Mouse (Mus musculus) megakaryocyte, embryonic 14.5 days (primary cell): ENCODE results near the gene Magi2. TPM values are rescaled to one million over a fixed set of nuclear protein-coding genes. Genes with fewer than 3 reads are reported as not detected.

Experiments
- H3K27me3 ChIP-seq: replicated peaks from 2 replicates; pipeline ENCODE3; 2012; ENCODE audit warnings: inconsistent platforms
- H3K36me3 ChIP-seq: replicated peaks from 2 replicates; pipeline ENCODE3; 2012; ENCODE audit warnings: low read length, inconsistent platforms, mixed read lengths
- H3K4me1 ChIP-seq: 2 replicates; pipeline ENCODE4 v1.6.1; 2012; ENCODE audit warnings: inconsistent platforms
- H3K4me3 ChIP-seq: replicated peaks from 2 replicates; pipeline ENCODE3; 2012; ENCODE audit warnings: moderate library complexity, mild to moderate bottlenecking, inconsistent platforms
- H3K9me3 ChIP-seq: 2 replicates; pipeline ENCODE4 v1.6.1; 2012; ENCODE audit warnings: inconsistent platforms
- FLI1 ChIP-seq: IDR thresholded peaks from 2 replicates; pipeline ENCODE4 v1.6.1; 2012; ENCODE audit warnings: low read length, inconsistent platforms, mixed read lengths
- GATA1 ChIP-seq: IDR thresholded peaks from 3 replicates; pipeline ENCODE4 v1.6.1; 2012; ENCODE audit warnings: mixed read lengths, low read length, inconsistent platforms, borderline replicate concordance
- polyA plus RNA-seq: library from polyadenylated mRNA; stranded (reverse); fragments of >175 nt; gene quantifications from 2 replicates; pipeline ENCODE4 v1.2.3, GENCODE M21; 2012; ENCODE audit warnings: low replicate concordance; ENCODE audit not compliant: insufficient read depth

Gene Magi2
- polyA plus RNA-seq, 1 experiment, result 0.02 TPM

GRCm38 (mm10) chr5:20642196-20642595 lies 1415.4 kb downstream of the Magi2 start:
- H3K4me1 ChIP-seq, result no peaks in the 10 kb centered on the region
- no peak overlapping the region for H3K4me3 ChIP-seq
- TF ChIP-seq FLI1 (no peak), GATA1 (no peak)
- peaks cover 2% of the 10 kb centered on the region for H3K27me3 ChIP-seq
- H3K36me3 ChIP-seq, result no peaks in the 10 kb centered on the region
- peaks cover 9% of the 10 kb centered on the region; the same call in 1 of the 2 replicates for H3K9me3 ChIP-seq

DNA sequence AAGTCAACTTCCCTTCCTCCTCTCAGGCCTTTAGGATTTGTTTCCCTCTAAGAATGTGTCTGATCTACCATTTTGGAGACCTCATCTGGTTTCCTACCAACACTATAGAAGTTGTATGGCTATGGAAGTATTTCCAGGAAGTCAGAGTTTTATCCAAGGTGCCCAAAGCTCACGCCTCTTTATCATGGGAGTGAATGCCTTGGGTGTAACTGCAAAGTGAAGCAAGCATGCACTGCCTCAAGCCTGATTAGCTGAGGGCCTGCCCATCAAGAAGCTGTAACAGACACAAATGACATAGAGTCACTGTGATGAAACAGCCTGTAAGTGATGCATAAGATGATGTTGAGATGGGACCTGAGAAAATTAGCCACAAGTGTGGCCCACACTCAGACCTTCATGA lies 1416.9 kb downstream of the Magi2 start:
- Histone ChIP-seq H3K9me3 (peaks cover 17% of the 10 kb centered on the region; the same call in 1 of the 2 replicates), H3K36me3 (no peaks in the 10 kb centered on the region), H3K4me1 (no peaks in the 10 kb centered on the region), H3K4me3 (no peak overlapping the region), H3K27me3 (peaks cover 2% of the 10 kb centered on the region)
- TF ChIP-seq FLI1 (no peak), GATA1 (no peak)

DNA sequence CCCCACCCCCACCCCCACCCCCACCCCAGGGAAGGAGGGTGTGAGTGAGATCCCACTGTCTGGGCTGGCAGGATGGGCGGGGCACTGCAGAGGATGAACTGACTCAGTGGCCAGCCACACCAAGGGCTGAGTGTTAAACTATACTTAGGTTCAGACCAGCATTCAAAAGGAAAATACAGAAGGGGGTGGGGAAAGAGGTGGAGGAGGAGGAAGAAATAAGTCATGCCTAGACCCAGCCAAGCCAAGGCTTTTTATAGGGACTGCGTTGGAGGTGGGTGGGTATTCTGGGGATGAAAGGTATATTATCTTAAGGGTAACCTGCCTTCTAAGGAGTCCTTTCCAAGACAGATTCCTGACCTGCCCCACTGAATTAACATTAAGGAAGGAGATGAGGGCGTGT lies 1420.1 kb downstream of the Magi2 start:
- Histone ChIP-seq H3K4me1 (no peaks in the 10 kb centered on the region), H3K27me3 (no peaks in the 10 kb centered on the region), H3K4me3 (no peak overlapping the region), H3K36me3 (no peaks in the 10 kb centered on the region), H3K9me3 (peaks cover 26% of the 10 kb centered on the region)
- no peak for TF ChIP-seq FLI1
- TF ChIP-seq GATA1, result no peak

DNA sequence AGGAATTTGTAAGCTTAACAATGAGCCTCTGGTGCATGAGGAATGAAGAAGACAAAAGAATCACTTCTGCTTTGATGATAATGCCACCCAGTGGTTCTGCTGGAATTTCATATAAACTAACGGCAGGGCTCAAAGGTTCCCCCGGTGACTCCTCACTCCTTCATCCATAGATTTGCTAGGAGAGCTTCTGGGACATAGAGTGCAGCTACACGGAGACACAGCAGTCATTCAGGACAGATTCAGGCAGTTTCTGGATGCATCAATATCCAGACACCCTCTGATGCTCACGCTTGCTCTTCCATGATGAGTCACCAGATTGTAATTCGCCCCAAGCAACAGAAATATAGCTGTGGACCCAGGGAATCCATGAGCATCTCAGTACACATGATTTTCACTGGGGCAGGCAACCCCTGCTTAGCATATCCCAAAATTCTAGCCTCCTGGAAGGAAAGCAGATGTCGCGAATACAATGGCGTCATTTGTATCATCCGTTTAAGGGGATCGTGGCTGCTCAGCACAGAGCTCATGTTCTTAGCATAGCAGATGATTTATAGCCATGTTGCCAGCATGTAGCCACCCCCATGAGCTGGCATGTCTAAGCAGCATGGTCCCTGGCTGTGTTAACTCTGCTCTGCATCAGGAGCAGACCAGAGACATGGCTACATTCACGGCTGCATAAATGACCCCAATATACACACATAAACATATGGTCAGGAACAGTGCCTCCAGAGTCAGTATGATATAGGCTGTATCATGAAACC lies 1426.8 kb downstream of the Magi2 start:
- H3K4me3 ChIP-seq, result peak overlapping the region; percentile 23
- TF ChIP-seq GATA1, result no peak
- TF ChIP-seq FLI1, result no peak
- H3K9me3 ChIP-seq, result peaks cover 9% of the 10 kb centered on the region
- no peaks in the 10 kb centered on the region for H3K36me3 ChIP-seq
- H3K27me3 ChIP-seq, result no peaks in the 10 kb centered on the region
- no peaks in the 10 kb centered on the region for H3K4me1 ChIP-seq

DNA sequence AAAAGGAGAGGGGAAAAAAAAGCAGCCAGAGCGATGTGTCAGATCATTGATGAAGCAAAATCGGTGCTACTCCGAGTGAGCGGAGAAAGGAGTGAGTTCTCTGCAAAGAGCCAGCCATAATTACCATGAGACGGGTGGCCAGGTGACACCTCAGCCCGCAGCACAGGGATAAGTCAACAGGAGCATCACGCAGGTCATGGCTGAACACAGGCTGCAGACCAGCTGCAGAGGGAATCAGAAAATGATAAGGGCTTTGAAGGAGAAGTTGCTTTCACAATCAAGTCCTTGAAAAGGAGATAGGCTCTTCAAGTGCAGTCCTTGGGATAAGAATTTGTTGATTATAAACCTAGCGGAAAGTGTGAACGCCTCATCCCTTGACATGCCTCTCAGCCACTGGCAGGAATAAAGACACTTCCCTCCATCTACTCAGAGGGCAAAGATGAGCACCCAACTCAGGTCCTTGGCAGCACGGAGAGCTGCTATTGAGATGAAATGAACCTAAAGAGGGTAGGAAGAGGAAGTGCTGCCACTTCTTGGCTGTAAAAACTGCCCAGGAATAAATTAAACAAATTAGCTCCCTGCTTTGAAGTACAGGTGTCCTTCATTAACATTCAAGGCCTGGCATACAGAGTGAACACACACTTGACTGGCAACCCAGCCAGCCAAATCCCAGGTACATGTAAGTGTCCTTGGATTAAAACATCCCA lies 1428.1 kb downstream of the Magi2 start:
- Histone ChIP-seq H3K4me1 (no peaks in the 10 kb centered on the region), H3K36me3 (no peaks in the 10 kb centered on the region), H3K9me3 (no peaks in the 10 kb centered on the region), H3K4me3 (no peak overlapping the region), H3K27me3 (no peaks in the 10 kb centered on the region)
- TF ChIP-seq GATA1 (no peak), FLI1 (no peak)

- no peaks in the 10 kb centered on the region for H3K4me1 ChIP-seq
- TF ChIP-seq FLI1, result no peak
- TF ChIP-seq GATA1, result no peak
- H3K4me3 ChIP-seq, result no peak overlapping the region
- no peaks in the 10 kb centered on the region for H3K9me3 ChIP-seq
- H3K27me3 ChIP-seq, result no peaks in the 10 kb centered on the region
- no peaks in the 10 kb centered on the region for H3K36me3 ChIP-seq
Measured at GRCm38 (mm10) chr5:20657056-20657455, 1430.2 kb downstream of the Magi2 start.

- 0 out of 2 replicates have a peak, but pooled peaks cover 4% of the 10 kb centered on the region for H3K9me3 ChIP-seq
- no peaks in the 10 kb centered on the region; the same call in 1 of the 2 replicates for H3K4me1 ChIP-seq
- TF ChIP-seq FLI1 (no peak), GATA1 (no peak)
- H3K36me3 ChIP-seq, result no peaks in the 10 kb centered on the region
- no peaks in the 10 kb centered on the region for H3K27me3 ChIP-seq
- H3K4me3 ChIP-seq, result no peak overlapping the region
Measured at GRCm38 (mm10) chr5:20667601-20668000, 1440.8 kb downstream of the Magi2 start.

GRCm38 (mm10) chr5:20668736-20669355 lies 1442.0 kb downstream of the Magi2 start:
- Histone ChIP-seq H3K27me3 (no peaks in the 10 kb centered on the region), H3K4me3 (no peak overlapping the region), H3K4me1 (no peaks in the 10 kb centered on the region; the same call in 1 of the 2 replicates), H3K9me3 (peaks cover 8% of the 10 kb centered on the region), H3K36me3 (no peaks in the 10 kb centered on the region)
- TF ChIP-seq GATA1, result no peak
- TF ChIP-seq FLI1, result no peak

DNA sequence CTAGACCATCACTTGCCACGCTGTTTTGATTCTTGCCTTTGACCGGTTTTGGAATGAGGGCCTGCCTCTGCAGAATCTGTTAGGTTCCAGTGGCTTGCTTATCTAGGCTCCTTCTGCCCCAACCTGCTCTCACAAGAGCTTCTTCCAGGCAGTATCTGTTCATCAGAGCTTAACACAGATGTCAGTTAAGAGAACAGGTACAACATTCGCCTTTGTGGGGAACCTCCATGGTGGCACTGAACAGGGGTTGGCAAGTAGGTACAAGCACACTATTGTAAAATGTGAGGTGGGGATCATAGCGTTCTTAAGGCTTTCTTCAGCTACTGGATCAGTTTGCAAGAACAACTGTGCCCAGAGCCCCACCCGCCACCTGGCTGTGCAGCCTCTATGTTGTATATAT lies 1442.6 kb downstream of the Magi2 start:
- H3K36me3 ChIP-seq, result no peaks in the 10 kb centered on the region
- no peaks in the 10 kb centered on the region for H3K27me3 ChIP-seq
- no peaks in the 10 kb centered on the region; the same call in 1 of the 2 replicates for H3K4me1 ChIP-seq
- TF ChIP-seq GATA1 (no peak), FLI1 (no peak)
- H3K4me3 ChIP-seq, result no peak overlapping the region
- peaks cover 11% of the 10 kb centered on the region for H3K9me3 ChIP-seq
